Mouse (Mus musculus) midbrain, embryonic 15.5 days (tissue): ENCODE results near the gene Rsad2. TPM values are rescaled to one million over a fixed set of nuclear protein-coding genes. Genes with fewer than 3 reads are reported as not detected.

Experiments used
- microRNA-seq: library from miRNA; unstranded; fragments of <30 nt; microRNA quantifications from one replicate; pipeline ENCODE4, GENCODE M21; 2016
- polyA plus RNA-seq: library from polyadenylated mRNA; unstranded; fragments of >200 nt; fragmentation: Nextera tagmentation; extraction: Ambion mirVana; gene quantifications from 2 replicates; pipeline ENCODE4 v1.2.1, GENCODE M21; 2015

Rsad2 gene
- polyA plus RNA-seq, 1 experiment from 2014 or later = 0.39 TPM

Small RNA genes within 50 kb of the gene (microRNA-seq; reads per million reads assigned to microRNA genes)
- gene Mir6538 = 3.3 reads per million, percentile 16 among the genes with 10 or more reads in this experiment

Other genes starting within 250 kb of the Rsad2 start
- 29.9 and 30.8 TPM in 2 replicates for gene Rnf144a, start 41.2 kb downstream of the Rsad2 start, polyA plus RNA-seq
- gene Cmpk2, start 12.8 kb upstream of the Rsad2 start, polyA plus RNA-seq = 15.6 TPM in 2 replicates